Mouse (Mus musculus): Measurements from ENCODE around the gene Thada. TPM values are rescaled to one million over a fixed set of nuclear protein-coding genes. Genes with fewer than 3 reads are reported as not detected.
"Not testable (repeated sequence)": the region's sequence is repeated elsewhere in the genome, so short reads cannot be mapped to it uniquely, and the experiment has no call there.

Gene Thada
- total RNA-seq, 2 experiments from 2014 or later = 11.6 to 14.9 TPM

DNA sequence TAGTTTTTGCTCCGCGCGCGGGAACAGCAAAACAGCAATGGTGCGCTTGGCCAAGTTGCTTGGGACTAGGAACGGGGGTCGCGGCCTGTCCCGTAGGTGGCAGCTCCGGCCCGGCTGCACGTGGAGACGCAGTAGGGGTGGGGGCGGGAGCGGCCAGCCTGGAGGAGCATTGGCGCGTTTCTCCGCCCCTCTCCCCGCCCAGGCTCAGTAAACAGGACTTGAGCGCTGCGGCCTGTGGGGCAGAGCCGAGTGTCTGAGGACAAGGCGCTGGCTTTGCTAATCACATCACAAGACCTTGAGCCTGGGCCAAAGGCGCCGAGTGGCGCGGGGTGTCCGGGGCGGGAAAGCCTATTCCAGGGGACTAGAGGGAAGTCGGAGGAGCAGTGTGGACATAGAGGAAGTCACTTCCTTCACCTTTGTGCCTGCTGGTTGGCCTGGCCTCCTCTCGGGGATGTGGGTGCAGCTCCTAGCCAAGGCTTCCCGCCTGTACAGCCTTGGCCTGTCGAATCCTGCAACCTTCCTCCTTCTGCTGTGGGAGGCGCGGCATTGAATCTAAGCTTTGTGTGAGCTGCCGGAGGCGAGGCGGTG lies 277.5 kb downstream of the Thada start:
- DNase-seq (ENCODE audit: low spot score in 2 of 2) = peak; percentile 71

DNA sequence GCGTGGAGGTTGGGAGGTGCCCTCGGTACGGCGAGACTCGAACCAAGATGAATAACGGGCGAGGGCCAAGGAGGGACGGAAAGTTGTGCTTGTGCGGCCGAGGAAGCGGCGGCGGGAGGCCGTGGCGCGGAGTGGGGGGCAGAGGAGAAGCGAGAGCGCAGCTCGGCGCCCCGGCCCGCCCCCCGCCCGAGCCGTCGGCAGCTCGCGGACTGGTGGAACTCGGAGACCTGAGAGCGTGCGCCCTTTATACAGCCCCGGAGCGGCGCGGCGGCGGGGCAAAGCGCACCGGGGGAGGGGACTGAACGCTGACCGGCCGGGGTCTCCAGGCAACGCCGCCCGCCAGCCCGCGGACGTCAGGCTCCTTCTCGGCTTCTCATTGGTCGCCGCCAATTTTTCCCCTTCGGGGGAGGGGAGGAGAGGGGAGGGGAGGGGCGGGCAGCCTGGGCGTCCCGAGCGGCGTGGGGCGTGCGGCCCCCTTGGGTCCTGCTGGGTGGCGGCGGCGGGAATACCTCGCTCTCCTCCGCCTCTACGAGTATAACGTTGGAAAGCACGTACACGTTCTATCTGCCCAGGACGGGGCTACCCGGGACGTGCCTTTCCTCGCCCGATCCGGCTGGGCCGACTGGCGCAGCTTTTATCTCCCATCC lies 278.2 kb downstream of the Thada start, which contains the start of gene Zfp36l2:
Gene Zfp36l2, minus strand, starts transcription at position 221 of the 647 bp plus-strand sequence.
- DNase-seq (ENCODE audit: low spot score in 2 of 2) = peak; percentile 70 to 71

DNA sequence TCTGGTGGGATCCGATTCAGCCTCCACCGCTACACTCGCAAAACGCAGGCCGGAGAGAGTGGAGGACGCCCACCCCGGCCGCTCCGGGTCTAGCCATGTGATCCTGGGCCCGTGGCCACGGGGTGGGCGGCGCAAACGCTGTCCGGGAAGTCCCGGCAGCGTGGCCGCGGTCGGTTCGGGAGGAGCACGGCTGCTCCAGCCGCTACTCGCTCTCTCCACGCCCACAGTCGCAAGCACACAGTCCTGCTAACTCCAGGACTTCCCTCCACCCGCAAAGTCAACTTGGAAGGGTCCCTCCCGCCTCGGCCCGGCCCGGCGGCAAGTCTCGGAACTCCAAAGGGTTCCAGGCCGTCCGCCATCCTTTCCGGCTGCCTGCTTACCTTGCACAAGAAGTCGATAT lies 278.7 kb downstream of the Thada start:
- not testable (repeated sequence) for DNase-seq (ENCODE audit: low spot score in 2 of 2)

DNA sequence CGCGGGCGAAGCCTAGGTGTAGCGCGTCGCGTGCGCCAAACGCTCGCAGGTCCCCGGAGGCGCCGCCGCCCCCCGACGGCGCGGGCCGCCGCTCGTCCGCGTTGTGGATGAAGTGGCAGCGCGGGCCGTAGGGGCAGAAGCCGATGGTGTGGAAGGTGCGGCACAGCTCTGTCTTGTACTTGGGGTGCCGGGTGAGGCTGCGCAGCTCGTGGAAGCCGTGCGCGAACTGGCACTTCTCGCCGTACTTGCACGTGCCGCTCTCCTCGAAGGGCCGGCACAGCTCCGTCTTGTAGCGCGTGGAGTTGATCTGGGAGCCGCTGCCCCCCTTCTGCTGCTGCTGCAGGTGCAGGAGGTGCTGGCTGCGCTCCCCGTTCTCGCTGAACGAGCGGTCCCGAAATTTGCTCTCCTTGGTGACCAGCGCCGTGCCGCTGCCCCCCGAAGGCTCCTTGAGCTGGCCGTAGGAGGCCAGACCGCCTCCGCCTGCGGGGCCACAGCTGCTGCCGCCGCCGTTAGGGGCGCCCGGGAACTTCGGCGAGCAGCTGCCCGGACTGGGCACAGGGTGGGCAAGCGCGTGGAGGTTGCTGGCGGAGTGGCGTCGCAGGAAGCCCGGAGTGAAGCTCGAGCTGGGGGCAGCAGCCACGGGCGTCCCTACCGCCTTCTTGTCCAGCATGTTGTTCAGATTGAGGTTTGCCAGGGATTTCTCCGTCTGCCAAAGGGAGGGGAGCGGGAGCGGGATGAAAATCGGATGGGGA lies 279.4 kb downstream of the Thada start:
- DNase-seq (ENCODE audit: low spot score in 2 of 2) = no peak

DNA sequence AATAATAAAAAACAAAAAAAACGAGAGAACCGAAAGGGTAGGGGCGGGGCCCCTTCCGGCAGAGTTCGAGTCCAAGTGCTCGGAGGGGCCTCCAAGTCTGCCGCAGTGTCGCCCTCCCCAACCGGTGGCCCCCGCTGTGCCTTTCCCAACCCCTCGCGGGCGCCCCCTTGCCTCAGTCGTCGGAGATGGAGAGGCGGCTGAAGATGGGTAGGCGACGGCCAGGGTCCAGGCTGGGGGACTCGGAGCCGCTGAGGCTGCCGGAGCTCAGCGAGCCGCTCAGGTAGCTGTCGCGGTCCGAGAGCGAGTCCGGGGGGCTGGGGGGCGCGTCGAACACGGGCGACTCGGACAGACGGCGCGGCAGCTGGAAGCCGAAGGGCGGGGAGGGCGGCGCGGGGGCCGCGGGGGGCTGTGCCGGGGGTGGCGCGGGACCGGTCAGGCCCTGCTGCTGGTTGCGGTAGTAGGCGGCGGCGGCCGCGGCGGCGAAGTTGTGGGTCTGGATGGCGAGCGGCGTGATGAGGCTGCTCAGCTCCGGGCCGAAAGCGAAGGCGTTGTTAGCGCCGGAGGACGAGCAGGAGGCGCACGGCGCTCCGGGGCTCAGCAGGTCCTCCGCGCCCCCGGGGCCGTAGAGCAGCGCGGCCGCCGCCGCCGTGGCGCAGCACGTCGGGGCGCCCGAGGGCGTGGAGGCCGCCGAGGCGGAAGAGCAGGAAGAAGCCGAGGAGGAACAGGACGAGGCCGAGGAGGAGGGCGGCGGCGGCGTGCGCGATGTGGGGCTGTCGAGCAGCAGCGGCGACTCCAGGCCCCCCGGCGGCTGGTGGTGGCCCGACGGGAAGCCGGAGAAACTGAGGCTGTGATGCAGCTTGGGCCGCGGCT lies 280.2 kb downstream of the Thada start:
- peak in 1 of 2 experiments; percentile 34 for DNase-seq (ENCODE audit: low spot score in 2 of 2)

DNA sequence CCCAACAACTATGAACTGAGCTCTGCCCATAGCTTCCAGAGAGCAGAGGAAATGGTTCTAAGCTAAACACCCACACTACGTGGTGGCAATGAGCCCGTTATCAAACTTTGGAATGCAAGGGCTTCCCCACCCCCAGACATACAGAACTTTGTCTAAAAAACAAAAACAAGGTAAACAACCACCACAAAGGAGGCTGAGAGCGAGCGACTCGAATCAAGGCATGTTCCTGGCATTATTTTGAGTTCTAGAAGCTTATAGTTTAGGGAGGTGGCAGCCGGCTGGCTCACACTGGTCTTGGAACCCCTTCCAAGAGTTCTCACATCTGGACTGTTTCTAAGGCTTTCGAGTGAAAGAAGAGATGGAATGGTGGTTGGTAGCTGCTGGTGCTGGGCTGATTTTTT lies 281.0 kb downstream of the Thada start:
- peak in 1 of 2 experiments; percentile 1 for DNase-seq (ENCODE audit: low spot score in 2 of 2)

DNA sequence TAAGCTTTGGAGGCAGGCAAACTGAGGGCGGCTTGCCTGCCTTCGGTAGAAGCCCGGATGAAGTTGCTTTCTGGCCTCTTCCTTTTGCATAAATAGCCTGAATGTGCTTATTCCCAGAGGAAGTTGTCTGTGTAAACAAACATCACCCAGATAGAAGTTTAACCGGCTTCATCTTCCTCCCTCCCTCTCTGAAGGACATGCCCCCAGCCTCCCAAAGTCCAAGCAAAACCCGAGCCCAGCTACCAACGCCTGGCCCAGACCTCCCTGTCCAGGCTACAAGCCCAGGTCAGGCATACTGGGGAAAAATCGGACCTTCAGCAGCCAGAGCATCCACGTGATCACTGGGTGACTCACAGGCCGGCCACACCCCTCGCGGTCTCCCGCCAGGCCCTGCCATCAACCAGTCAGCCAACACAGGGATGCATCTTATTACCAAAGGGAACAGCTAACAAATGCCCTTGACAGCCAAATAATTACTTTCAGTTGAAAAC lies 282.7 kb downstream of the Thada start:
- DNase-seq (ENCODE audit: low spot score in 2 of 2) = peak; percentile 41 to 51

DNA sequence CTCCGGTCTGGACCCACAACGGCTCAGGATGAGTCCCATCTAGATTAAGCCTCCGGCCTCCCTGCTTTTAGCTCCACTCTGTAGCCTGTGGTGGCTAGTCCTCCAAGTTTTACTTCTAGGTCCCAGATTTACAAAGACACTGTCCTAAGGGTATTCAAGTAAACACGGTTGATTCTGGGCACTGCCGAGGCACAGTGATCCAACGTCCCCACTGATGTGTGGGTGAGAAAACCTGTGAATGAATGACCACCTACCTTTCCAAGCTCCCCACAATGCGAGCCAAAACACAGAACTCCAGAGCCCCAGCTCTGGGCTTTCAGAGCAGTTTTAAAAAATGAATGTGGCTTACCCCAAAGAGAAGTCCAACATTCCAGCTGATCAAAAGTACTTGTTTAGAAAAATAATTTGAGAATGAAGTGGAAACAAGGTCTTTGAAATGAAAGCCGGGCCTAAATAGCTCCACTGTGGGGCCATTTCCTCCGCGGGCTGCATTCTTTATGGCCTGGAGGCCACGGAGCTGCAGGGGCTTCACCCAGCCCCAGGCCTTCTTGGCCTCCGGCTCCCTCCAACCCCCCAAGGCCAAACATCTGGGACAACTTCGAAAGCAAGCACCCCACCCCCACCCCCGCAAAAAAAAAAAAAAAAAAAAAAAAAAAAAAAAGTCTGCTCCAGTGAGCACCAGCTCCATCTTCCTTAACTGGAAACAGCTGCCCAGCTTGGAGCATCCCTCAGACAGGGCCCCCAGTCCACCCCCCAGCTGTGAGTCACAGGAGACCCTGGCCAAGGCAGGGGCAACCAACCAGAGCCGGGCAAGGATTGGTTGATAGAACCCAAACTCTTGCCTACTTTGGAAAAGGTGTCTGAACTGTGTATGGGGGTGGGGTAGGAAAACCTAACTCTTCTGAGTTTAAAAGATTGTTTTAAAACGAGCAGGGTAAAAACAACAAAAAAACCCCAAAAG lies 283.4 kb downstream of the Thada start:
- DNase-seq (ENCODE audit: low spot score in 2 of 2) = no peak

DNA sequence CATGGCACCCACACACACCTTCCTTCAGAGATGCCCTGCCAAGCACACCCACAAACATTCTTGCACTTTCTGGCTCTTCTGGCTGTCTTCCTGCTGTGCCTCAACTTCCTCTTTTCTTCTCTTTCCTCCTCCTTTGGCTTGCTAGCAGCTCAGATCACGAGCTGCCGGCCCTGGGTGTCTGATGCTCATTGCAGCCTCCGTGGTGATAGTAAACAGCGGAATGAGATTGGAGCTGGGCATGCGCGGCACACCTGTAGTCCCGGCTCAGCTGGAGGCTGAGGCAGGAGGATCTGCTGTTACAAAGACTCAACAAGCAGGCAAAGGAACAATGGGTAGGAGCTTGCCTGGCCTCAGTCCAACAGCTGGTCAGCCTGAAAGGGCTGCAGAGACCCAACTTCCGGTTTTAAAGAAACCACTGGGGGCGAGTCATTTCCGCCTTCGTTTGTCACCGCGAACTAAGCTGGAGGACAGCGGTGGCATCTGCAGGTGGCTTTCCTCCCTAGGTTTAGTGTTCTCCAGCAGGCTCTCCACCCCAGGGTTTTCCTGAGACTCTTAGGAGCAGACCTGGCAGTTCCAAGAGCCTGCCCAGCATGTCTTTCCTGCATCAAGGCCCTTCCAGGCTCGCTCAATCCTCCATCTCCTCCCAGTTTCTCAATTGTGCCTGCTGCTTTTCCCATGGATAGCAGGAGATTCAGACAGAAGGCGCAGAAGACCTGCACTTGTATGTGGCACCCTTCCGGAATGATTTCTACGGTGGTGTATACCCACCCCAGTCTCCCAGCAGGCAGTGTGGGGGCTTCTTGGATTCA lies 284.3 kb downstream of the Thada start:
- DNase-seq (ENCODE audit: low spot score in 2 of 2) = no peak

DNA sequence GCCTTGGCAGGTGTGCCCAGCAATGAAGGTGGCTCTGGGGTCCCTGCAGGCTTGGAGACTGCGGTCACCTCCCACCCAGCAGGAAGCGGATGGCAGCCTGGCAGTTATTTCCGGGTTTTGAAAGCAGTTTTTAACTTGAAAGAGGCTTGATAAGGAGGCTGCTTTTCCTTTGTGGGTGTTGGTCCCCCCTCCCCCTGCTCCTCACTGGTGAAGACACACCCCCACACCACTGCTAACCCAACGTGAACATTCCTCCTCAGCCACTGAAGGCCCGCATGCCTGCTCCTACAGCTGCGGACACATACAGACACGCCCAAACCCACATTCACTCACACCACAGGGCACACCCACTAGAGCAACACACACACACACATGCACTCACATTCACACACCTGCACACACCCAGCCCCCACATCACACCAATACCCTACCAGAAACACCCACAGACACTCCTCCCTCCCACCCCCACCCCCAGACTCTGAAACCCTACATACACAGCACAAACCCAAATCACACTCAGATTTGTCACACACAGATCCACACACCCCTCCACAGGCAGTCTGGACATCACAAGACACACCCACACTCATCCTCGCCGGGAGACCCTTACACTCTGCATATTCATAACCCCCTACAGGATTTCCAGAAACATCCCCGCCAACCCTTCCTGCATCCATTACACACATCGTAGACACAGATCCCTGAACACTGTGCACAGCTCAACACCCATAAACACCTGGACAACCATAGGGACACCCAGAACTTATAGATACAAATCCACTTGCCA lies 285.1 kb downstream of the Thada start:
- no peak for DNase-seq (ENCODE audit: low spot score in 2 of 2)

DNA sequence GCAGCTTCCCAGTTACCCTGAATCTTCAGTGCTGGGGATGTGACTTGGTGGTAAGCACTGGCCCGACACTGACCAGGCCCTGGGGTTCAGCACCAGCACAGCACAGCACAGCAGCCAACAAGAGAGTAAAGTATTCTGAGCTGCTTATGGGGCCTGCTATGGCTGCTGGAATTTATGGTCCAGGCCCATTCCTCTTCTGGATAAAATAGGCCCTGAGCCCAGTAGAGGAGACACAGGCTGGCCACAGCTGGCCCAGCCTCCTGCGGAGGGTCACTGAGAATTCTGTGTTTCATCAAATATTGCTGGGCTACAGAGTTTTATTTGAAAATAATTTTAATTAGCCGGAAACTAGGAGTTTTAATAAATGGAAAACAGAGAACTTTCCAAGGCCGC lies 286.0 kb downstream of the Thada start:
- peak in 1 of 2 experiments; percentile 0 for DNase-seq (ENCODE audit: low spot score in 2 of 2)

DNA sequence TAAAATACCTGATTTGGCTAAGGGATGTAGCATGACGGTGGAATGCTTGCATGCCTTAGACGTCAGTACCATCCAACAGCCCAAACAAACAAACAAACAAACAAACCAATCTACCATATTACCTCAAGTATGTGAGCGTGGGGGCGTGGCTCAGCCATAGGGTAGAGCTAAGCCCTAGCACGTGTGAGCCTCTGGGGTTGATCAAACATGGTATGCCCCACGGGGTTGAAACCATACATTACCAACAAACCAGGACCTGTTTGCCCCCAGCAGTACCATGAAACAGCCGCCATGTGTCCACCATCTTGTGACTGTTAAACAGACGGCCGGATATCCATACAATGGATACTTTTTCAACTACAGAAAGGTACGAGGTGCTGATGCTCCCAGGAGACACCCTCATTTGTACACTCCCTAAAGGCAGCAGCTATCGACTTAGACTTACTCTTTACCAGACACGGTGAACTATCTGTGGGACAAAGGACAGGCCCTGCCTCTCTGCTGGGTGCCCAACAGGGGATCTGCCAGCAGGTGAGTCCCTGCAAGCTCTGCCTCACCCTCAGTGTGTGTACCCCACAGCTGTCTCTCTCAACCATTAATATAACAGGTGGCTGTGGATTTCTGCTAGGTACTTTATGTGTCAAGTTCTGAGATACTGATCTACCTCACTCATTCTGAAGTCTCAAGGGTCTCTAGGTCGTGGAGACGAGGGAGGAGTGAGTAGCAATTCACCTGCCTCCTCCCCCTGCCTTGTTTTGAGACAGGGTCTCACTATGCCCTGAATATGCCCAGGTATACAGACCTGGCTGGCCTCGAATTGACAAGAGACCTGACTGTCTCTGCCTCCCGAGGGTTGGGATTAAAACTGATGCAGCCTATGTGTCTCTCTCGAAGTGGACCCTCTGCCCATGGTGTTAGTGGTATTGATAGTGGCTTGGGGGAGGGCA lies 286.7 kb downstream of the Thada start:
- DNase-seq (ENCODE audit: low spot score in 2 of 2) = no peak

DNA sequence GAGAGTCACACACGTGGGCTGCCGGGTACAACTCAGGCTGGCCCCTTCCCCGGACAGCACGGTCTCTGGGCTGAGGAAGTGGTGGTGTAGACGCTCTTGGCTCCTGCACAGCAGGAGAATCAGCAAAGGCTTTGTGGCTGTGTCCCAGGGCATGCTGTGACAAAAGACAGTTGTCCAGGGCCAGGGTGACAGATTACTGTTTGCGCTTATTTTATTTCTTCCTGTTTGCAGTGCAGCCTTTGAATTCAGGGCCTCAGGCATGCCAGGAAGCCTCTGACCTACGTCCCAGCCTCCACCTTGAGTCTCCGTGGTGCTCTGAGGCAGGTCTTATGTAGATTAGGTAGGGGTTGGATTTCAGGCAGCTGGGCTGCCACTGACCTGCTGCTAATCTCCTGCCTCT lies 288.5 kb downstream of the Thada start:
- peak in 1 of 2 experiments; percentile 0 for DNase-seq (ENCODE audit: low spot score in 2 of 2)

DNA sequence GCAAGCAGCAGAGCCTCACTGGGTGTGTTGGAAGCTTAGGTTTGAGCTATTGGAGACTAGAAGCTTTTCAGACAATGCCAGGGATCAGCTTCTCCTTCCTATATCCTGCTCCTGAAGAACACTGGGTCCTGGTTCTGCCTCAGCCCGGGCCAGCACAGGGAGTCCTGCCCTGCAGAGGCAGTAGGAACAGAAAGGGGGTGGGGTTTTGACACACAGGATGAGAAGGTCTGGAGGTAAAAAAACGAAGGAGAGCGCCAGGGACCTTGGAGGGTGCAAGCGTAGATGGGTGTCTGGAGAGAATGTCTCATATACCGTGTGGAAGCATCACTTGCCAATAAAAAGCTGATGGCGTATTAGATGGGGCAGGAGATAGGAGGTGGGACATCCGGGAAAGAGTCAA lies 289.6 kb downstream of the Thada start:
- DNase-seq (ENCODE audit: low spot score in 2 of 2) = no peak

DNA sequence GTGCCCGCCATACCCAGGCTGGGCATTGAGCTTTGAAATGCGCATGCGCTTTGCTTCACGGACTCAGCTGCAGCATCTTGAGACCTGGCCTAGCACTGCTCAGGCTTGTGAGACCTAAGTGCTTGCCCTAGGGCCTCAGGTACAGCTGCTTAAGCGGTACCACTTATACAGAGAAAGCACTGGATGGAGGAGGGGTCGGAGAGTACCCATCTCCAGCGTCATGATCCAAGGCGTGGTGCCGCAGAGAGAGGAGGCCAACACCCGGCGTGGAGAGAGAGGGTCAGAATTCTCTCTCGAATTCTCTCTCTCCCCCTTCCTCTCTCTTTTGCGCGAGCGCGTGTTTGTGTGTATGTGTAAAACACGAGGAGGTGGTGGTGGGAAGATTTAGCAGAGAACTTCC lies 290.8 kb downstream of the Thada start:
- DNase-seq (ENCODE audit: low spot score in 2 of 2) = no peak

DNA sequence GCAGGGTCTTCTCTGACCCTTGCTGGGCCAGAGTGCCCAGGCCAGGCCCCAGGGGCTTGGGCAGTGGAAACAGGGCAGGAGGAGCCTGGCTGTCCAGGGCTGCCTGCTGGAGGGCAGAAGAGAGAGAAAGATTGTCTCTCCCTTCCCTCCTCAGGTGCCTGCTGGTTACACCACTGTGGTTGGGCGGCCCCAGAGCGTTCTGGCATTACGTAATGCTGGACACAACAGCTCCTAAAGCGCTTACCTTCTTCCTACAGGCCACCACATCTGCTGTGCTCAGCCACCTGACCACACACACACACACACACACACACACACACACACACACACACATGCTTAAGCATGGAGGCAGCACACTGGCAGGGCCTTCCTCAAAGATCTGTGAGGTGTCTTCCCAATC lies 298.6 kb downstream of the Thada start:
- DNase-seq (ENCODE audit: low spot score in 2 of 2) = no peak
